Mouse (Mus musculus): ENCODE measurements at regions not wholly inside any gene's neighbourhood (a gene's known extent, or its start where the extent isn't known, plus 50 kb on each side); places are given as distances from the start of the nearest gene placed in this dataset.

- DNase-seq = no peak
- no peaks in the 10 kb centered on the region for H3K4me1 ChIP-seq (ENCODE audit: control insufficient read depth, insufficient read depth, low read length)
- no peak overlapping the region for H3K9ac ChIP-seq (ENCODE audit: low read depth, low read length)
- H3K36me3 ChIP-seq (ENCODE audit: control insufficient read depth, insufficient read depth, low read length) = no peaks in the 10 kb centered on the region
- no peak overlapping the region for H3K4me3 ChIP-seq
- WGBS = 66% methylated on average over 1 of the region's 1 CpGs
- intact Hi-C loops (cut with DNase I) = no loop called here
- H3K27me3 ChIP-seq (ENCODE audit: control insufficient read depth, insufficient read depth, low read length) = no peaks in the 10 kb centered on the region
- no peak overlapping the region for H3K27ac ChIP-seq
- TF ChIP-seq EP300 (IDR thresholded peaks at IDR 0.05; ENCODE audit: insufficient read depth, low read depth, low read length) (no peak), POLR2A (IDR thresholded peaks at IDR 0.05; ENCODE audit: insufficient read depth, low read depth, low read length) (no peak), CTCF (IDR thresholded peaks at IDR 0.05) (no peak)
- no peaks in the 10 kb centered on the region for H3K79me2 ChIP-seq (replicated peaks; ENCODE audit: control insufficient read depth, insufficient read depth, low read length)
These were observed 415.2 kb downstream of the Tecrl start for GRCm38 (mm10) chr5:82939786-82940185.

GRCm38 (mm10) chr5:82899347-82899746, 455.6 kb downstream of the Tecrl start:
- DNase-seq = no peak
- Histone ChIP-seq H3K27me3 (ENCODE audit: control insufficient read depth, insufficient read depth, low read length) (no peaks in the 10 kb centered on the region), H3K27ac (no peak overlapping the region), H3K9ac (ENCODE audit: low read depth, low read length) (no peak overlapping the region), H3K36me3 (ENCODE audit: control insufficient read depth, insufficient read depth, low read length) (no peaks in the 10 kb centered on the region), H3K4me3 (no peak overlapping the region), H3K79me2 (replicated peaks; ENCODE audit: control insufficient read depth, insufficient read depth, low read length) (no peaks in the 10 kb centered on the region), H3K4me1 (ENCODE audit: control insufficient read depth, insufficient read depth, low read length) (no peaks in the 10 kb centered on the region)
- 35% methylated on average over 3 of the region's 3 CpGs for WGBS
- intact Hi-C loops (cut with DNase I) = no loop called here
- TF ChIP-seq EP300 (IDR thresholded peaks at IDR 0.05; ENCODE audit: insufficient read depth, low read depth, low read length) = no peak

- no peak for DNase-seq
- Histone ChIP-seq H3K27me3 (ENCODE audit: control insufficient read depth, insufficient read depth, low read length) (no peaks in the 10 kb centered on the region), H3K9ac (ENCODE audit: low read depth, low read length) (no peak overlapping the region), H3K27ac (no peak overlapping the region), H3K79me2 (replicated peaks; ENCODE audit: control insufficient read depth, insufficient read depth, low read length) (no peaks in the 10 kb centered on the region), H3K4me3 (no peak overlapping the region), H3K36me3 (ENCODE audit: control insufficient read depth, insufficient read depth, low read length) (no peaks in the 10 kb centered on the region), H3K4me1 (ENCODE audit: control insufficient read depth, insufficient read depth, low read length) (no peaks in the 10 kb centered on the region)
- intact Hi-C loops (cut with DNase I) = no loop called here
- 70% methylated on average over 1 of the region's 1 CpGs for WGBS
- TF ChIP-seq EP300 (IDR thresholded peaks at IDR 0.05; ENCODE audit: insufficient read depth, low read depth, low read length) (no peak), POLR2A (IDR thresholded peaks at IDR 0.05; ENCODE audit: insufficient read depth, low read depth, low read length) (no peak), CTCF (IDR thresholded peaks at IDR 0.05) (no peak)
These were observed 456.1 kb downstream of the Tecrl start for GRCm38 (mm10) chr5:82898912-82899311.

GRCm38 (mm10) chr5:82898389-82898788, 456.6 kb downstream of the Tecrl start:
- WGBS = 61% methylated on average over 2 of the region's 2 CpGs
- Histone ChIP-seq H3K27ac (no peak overlapping the region), H3K36me3 (ENCODE audit: control insufficient read depth, insufficient read depth, low read length) (no peaks in the 10 kb centered on the region), H3K4me1 (ENCODE audit: control insufficient read depth, insufficient read depth, low read length) (no peaks in the 10 kb centered on the region), H3K4me3 (no peak overlapping the region), H3K79me2 (replicated peaks; ENCODE audit: control insufficient read depth, insufficient read depth, low read length) (no peaks in the 10 kb centered on the region), H3K9ac (ENCODE audit: low read depth, low read length) (no peak overlapping the region), H3K27me3 (ENCODE audit: control insufficient read depth, insufficient read depth, low read length) (no peaks in the 10 kb centered on the region)
- intact Hi-C loops (cut with DNase I) = no loop called here
- TF ChIP-seq POLR2A (IDR thresholded peaks at IDR 0.05; ENCODE audit: insufficient read depth, low read depth, low read length) = no peak
- no peak for TF ChIP-seq CTCF (IDR thresholded peaks at IDR 0.05)
- no peak for TF ChIP-seq EP300 (IDR thresholded peaks at IDR 0.05; ENCODE audit: insufficient read depth, low read depth, low read length)
- DNase-seq = no peak

- H3K4me1 ChIP-seq (ENCODE audit: control insufficient read depth, insufficient read depth, low read length) = no peaks in the 10 kb centered on the region
- no peak overlapping the region for H3K9ac ChIP-seq (ENCODE audit: low read depth, low read length)
- H3K79me2 ChIP-seq (replicated peaks; ENCODE audit: control insufficient read depth, insufficient read depth, low read length) = no peaks in the 10 kb centered on the region
- H3K27ac ChIP-seq = no peak overlapping the region
- DNase-seq = no peak
- TF ChIP-seq EP300 (IDR thresholded peaks at IDR 0.05; ENCODE audit: insufficient read depth, low read depth, low read length) = no peak
- no peak for TF ChIP-seq CTCF (IDR thresholded peaks at IDR 0.05)
- TF ChIP-seq POLR2A (IDR thresholded peaks at IDR 0.05; ENCODE audit: insufficient read depth, low read depth, low read length) = no peak
- 71% methylated on average over 2 of the region's 2 CpGs for WGBS
- intact Hi-C loops (cut with DNase I) = no loop called here
- no peaks in the 10 kb centered on the region for H3K27me3 ChIP-seq (ENCODE audit: control insufficient read depth, insufficient read depth, low read length)
- no peak overlapping the region for H3K4me3 ChIP-seq
- no peaks in the 10 kb centered on the region for H3K36me3 ChIP-seq (ENCODE audit: control insufficient read depth, insufficient read depth, low read length)
These were observed 485.7 kb downstream of the Tecrl start for GRCm38 (mm10) chr5:82869264-82869663.

- no peak overlapping the region for H3K9ac ChIP-seq (ENCODE audit: low read depth, low read length)
- H3K79me2 ChIP-seq (replicated peaks; ENCODE audit: control insufficient read depth, insufficient read depth, low read length) = no peaks in the 10 kb centered on the region
- intact Hi-C loops (cut with DNase I) = no loop called here
- no peak overlapping the region for H3K4me3 ChIP-seq
- TF ChIP-seq CTCF (IDR thresholded peaks at IDR 0.05) = no peak
- no peak for TF ChIP-seq POLR2A (IDR thresholded peaks at IDR 0.05; ENCODE audit: insufficient read depth, low read depth, low read length)
- DNase-seq = no peak
- H3K27ac ChIP-seq = no peak overlapping the region
- no peaks in the 10 kb centered on the region for H3K27me3 ChIP-seq (ENCODE audit: control insufficient read depth, insufficient read depth, low read length)
- H3K4me1 ChIP-seq (ENCODE audit: control insufficient read depth, insufficient read depth, low read length) = no peaks in the 10 kb centered on the region
- no peaks in the 10 kb centered on the region for H3K36me3 ChIP-seq (ENCODE audit: control insufficient read depth, insufficient read depth, low read length)
- 76% methylated on average over 1 of the region's 1 CpGs for WGBS
These were observed 490.6 kb downstream of the Tecrl start for GRCm38 (mm10) chr5:82864347-82864746.
